Mouse (Mus musculus): Measurements from ENCODE around the gene Eif2b5.
A peak's percentile ranks its signal among the peaks of the same experiment; 100 is the strongest.

Gene Eif2b5

DNA sequence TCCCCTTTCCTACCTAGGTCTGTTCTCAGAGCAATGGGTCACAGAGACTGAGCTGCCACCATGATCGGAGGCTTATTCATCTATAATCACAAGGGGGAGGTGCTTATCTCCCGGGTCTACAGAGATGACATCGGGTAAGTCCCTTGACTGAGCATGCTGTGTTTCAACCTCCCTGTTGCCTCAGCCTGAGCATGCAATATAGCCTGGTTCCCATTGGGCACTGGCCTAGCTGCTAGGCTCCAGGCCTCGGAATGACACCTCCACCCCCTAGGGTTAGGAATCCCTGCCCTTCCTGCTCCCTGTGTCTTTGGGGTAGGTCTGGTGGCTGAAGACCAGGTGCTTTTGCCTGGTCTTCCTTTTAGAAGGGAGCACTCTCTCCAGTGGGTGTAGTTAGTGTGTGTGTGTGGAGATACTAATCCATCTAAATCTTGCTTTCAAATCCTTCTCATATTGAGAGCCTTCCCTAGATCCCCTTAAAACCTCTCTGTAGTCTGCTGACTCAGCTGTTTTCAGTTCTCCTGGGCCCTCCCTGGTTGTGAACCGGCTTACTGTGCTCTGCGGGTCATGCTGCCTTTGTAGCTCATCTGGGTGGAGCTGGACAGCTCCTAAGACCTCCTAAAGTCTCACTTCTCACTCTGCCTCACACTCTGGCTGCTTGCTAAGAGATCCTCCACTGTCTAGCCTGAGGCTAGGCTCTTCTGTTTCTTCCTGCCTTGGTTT, 39.1 kb downstream of the Eif2b5 start:
- DNase-seq = no peak

DNA sequence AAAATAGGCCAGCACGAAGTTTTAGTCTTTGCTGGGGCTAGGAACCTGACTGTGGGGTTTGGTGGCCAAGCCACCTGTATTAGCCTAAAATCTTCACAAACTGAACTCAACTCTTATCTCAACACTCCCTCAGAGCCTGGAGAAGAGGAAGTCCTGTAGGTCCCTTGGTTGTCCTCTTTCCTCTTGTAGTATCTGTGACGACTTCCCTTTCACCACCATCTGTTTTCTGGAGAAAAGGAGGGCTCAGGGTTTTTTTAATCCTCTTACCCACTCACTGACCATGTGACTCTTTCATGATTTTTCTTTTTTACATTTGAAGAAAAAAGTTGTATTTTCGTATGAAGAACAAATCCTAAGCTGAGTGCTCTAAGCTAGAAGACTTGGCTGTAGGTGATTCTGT, 41.0 kb downstream of the Eif2b5 start:
- no peak for DNase-seq

DNA sequence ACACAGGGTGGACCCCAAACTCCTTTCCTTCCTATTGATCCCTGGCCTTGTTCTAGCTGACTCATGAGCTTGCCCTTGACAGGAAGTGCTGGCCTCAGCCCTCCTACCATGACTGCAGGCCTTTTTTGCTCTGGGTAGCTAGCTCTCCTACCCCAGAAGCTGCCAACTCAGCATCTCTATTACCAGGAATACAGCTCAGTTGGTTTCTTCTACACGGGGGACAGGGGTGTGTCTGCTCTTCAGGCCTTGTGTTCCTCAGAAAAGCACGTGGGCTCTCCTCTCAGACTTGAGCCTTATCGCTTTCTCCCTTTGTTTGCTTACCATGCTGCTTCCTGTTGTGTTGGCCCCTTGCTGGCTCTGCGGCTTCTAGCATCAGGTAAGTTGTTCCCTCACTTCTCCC, 41.8 kb downstream of the Eif2b5 start:
- no peak for DNase-seq

DNA sequence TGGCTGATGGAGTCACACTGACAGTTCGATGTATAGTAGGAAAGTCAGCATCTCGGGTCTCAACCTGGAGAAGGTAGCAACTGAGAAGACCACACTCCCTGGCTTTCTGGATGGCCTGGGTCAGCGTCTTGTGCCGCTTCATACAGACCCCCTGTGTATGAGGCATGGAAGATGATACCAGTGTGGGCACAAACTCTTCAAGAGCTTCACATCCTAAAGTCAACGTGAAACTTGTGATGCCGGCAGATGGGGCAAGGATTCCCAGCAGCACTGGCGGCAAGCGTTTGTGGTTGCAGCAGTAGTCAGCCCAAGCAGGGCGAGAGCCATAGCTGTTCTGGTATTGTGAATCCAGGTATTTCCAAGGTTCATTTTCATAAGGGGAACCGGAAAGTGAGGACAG, 47.1 kb downstream of the Eif2b5 start:
- DNase-seq = no peak

DNA sequence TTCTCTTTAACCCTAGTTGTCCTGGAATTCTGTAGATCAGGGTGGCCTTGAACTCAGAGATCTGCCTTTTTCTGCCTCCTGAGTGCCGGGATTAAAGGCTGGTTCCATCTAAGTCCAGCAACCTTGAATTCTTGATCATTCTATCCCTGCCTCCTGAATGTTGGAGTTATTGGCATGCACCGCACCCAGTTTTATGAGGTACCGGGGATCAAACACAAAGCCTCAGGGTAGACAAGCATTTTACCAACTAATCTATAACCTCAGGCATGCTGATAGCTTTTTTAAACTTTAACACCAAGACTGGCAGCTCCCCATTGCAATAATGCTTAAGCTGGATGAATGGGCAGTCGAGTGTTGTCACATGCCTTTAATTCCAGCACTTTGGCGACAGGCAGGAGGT, 48.8 kb downstream of the Eif2b5 start:
- DNase-seq = no peak

DNA sequence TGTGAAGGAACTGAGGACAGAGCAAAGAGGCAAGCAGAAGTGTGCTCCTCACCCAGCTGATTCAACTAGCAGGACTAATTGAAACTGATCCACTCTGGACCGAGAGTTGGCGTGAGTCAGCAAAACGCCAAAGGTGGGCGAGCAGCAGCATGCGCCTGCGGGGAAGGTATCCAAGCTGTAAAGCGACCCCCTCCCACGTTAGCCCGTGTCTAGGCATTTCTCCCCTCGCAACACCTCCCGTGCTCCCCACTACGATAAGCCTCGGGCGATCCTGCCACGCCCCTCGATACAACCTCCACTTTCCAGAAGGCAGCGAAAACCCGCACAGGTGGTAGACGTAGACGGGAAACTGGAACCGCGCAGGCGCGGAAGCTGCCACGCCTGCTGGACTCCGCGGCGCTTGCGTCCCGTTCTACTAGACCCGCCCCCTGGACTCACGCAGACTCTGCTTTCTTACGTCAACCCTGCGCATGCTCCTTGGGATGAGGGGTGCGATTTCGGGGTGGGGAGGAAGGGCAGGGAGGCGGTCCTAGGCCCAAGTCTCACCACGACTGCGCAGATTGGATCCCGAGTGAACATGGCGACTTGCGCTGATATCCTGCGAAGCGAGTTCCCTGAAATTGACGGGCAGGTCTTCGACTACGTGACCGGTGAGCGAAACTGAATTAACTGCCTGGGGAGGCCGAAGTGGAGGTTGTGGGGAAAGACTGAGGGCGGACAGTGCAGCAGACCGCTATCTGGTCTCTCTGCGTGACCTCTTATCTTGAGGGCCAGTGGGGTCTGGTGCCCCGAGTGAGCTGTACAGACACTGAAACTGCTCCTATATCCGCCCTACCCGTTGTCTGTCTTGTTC, 49.7 kb downstream of the Eif2b5 start, which contains the start of gene Abcf3:
Gene Abcf3, plus strand, starts transcription at position 482 of the 853 bp plus-strand sequence.
- peak; percentile 97 to 98 for DNase-seq

DNA sequence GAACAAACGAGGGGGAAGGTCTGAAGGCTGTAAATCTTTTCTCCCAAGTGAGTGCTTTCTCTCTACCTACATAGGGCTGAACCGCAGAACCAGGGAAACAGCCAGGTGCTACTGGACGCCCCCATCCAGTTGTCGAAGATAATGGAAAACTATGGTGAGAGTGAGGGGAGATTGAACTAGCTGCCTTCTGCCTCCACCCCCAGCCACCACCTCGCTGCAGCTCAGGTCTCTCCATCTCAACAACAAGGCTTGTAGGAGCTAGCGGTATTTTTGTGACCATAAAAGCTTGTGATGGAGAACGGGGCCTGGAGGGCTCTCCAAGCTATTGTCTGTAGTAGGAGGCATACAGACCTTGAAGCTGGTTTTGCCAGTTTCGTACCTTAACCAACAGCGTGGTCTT, 50.5 kb downstream of the Eif2b5 start:
- no peak for DNase-seq

DNA sequence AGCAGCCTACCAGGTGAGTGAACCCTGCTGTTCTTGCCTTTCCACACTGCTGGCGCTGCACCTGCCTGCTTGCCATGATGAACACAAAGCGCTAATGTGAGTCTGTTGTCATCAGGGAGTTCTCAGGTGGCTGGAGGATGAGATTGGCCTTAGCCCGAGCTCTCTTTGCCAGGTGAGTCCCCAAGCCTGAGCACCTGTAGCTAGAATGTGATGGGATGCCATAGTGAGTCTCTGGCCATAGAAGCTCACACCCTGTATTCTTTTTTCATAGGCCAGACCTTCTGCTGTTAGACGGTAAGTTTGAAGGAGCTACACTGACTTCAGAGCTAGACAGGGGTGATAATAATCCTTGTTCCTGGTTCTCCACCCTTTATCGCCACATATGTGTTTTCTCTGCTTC, 53.1 kb downstream of the Eif2b5 start:
- no peak for DNase-seq

DNA sequence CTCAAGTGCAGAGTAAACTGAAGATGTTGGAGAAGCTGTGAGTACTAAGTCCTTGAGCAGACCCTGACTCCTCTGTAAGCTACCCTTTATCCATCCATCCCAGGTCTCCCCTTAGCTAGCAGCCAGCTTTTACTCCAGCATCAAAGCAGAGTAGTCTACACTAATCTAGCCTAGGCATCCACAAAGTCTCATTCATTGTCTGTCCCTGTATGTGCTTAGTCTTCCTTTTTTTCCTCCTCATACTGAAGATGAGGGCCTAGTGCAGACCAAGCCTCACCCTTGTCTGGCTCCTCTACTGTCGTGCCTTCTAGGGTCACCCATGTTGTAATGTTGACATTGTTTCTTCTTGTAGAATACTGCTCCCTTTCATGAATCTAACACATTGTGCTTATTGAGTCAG, 54.0 kb downstream of the Eif2b5 start:
- DNase-seq = no peak

DNA sequence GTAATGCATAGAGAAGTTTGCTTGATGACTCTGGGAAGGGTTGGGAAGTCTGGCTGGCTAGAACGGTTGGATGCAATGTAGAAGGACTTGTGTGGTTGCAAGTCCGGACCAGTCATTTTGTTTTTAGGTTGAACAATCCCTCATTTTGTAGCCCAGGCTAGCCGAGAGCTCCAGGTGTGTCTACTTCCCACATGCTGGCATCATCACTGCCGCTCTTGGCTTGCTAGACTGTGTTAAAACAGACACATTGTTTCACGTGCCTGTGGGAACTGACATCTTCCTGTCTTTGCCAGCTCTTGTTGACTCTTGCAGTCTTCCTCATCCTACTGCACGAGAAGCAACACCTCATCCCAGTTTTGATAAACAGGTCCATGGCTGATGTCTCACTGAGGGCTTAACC, 56.4 kb downstream of the Eif2b5 start:
- no peak for DNase-seq

DNA sequence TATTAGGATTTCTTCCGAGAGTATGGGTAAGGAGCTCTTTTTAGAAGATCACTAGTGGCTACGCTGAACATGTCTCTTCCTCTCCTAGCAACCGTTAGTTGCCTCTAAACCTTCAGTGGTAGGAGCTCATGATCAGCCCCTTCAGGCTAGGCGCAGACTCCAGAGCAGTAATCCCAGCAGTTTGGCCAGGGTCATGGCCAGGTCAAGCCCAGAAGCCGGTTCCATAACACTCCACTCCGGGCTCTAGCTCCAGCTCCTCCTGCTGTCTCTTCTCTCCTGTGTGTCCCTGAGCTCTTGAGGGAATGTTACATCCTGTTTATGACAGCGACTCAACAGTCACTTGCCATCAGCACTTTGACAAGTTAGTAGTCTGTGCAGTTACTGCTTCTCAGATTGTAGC, 58.8 kb downstream of the Eif2b5 start:
- no peak for DNase-seq
